Mouse (Mus musculus) lung, postnatal 25 days (tissue): ENCODE measurements at regions not wholly inside any gene's neighbourhood (a gene's known extent, or its start where the extent isn't known, plus 50 kb on each side); places are given as distances from the start of the nearest gene placed in this dataset.
A peak's percentile ranks its signal among the peaks of the same experiment; 100 is the strongest.

Experiments
- DNase-seq: peaks from one replicate; pipeline ENCODE4 v3.0.0; 2022; ENCODE audit warnings: low spot score

DNA sequence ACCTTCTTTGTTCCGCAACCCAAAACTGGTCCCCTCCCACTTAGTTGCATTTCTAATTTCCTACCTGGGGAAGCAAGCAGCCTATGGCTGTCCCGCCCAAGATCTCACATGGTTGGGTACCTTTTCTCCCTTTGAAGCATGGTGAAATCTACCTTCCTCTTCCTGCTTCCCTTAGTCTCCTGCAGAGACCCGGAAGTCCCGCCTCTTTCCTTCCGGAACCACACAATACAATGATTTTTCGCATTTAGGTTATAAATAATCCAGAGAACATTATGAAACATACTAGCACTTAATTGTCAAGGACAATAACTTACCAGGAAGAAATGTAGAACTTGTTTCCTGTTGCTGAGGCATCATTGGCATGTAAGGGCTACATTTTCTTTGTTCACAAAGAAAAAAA is 58.8 kb downstream of the 1700009N14Rik start:
- no peak for DNase-seq

DNA sequence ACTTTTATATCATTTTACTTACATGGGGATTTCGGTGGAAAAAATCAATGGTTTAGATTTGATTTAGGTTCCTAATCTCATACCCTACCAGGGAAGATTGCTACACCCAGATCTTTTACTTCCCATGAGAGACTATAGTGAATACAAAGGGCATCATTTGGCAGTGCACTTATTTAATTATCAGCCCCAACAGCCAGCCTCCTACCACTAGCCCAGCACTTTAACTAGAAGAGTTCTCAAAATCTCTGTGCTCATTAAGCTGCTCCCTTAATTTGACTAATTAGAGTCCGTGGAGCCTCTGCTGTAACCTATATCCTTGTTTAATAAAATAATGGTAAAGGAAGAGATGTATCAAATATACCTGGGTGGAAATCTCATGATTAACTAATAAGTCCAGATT is 77.4 kb downstream of the 1700009N14Rik start:
- no peak for DNase-seq

DNA sequence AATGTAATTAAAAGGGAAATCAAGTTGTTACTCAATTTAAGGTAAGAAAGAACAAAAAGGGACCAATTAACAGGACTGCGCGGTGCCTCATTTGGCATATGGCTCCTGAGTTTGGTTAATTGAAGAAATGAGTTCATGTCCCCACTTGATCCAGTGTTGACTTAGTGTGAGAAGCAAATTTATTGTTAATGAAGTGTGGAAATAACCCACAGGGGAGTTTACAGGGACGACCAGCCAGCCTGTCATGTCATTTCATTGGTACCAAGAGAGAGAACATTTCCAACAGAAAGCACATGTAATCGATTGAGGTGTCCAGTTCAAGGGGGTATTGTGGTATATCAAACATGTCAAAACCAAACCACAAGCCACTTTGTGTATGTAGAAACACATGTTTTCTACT is 78.6 kb downstream of the 1700009N14Rik start:
- no peak for DNase-seq

DNA sequence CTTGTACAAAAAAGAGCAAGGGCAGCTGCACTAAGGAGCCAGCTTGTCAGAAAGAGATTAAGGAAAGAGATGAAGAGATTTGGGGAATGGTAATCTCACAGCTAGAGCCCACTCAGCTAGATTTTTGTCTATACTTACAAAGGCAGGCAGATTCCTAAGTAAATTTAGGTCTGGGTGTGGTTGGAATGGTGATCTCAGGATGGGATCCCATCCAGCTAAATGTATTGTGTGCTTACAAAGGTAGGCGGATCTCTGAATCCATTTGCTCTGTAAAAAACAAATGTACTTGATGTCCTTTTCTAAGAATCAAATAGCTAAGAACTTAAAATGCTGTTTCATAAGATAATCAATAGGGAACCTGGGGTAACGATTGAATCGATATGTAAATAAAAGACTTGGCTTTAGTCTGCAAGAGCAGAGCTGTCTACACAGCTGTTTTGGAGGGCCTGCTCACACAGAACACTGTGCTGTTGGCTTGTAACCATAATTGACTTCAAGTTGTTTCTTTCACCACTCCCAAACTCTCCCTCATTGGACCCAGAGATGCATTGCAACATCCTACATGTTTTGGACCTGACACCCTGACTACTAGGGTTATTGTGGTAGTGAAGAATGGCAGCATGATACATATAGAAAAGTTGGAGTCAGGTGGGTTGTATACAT is 106.1 kb downstream of the 1700009N14Rik start:
- no peak for DNase-seq

DNA sequence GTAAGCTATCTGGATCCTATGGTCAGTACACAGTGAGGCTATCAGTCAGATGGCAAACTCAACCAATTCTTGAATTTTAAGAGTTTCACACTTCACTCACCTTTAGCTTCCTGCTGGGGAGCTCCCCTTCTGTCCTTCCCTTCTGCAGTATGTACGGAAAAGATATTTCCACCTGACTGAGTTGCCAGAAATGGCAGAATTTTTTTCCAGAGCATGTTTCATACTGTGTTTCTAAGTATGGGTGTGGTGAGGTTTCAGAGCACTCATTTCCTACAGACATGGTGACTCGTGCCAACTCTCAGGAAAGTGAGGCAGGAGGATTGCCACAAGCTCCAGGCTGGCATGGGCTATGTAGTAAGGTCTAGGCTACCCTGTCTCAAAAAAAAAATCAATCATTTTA is 147.3 kb downstream of the 1700009N14Rik start:
- DNase-seq: no peak

DNA sequence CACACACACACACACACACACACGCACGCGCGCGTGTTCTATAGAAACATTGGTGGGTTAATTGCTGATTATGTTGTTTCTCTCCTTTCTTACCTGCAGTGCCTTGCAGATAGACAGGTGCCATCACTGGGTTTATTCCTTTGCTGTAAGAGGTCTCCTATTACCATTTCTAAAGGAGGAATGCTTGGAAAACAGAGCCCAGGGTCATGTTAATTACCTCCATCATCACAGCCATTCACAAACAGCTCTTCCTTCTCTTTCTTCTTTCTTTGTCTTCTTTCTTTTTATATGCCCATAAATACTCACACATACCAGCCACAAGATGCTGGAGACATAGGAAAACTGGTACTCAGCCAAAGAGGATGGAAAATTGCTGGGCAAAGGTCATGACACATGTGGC is 155.0 kb downstream of the 1700009N14Rik start:
- DNase-seq: no peak

DNA sequence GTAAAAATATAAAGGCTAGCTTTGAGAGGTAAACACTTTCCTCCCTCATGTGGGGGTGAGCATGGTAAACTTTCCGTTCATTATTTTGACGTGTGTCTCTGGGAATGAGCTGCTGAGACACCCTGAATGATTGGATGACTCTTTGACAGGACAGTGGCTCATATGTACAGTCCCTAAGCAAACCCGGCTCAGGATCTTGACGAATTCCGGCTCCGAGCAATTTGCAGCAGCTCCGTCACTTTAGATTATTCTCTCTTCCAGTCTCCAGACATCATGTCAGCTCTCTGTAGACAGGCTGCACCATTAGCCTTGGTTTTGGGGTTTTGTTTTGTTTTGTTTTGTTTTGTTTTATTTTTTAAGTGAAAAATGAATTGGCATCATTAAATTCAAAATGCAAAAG is 194.0 kb downstream of the 1700009N14Rik start:
- no peak for DNase-seq

DNA sequence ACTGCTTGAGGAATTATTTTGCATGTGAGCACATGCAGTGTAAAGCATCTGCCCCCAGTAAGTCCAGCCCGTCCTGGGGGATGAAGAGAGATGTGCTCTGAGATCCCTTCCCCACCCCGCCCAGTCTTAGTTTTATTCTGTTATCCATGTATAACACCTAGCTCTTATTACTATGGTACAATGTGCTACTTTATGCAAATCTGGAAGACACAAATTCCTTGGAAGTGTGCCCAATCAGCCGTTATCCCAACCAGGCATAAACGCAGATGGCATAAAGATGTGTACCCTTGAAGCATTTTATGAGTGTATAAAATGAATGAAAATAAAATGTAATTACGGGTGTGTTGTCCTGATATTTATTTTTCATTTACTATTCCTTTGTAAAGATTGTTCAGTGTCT is 194.8 kb downstream of the 1700009N14Rik start:
- no peak for DNase-seq

DNA sequence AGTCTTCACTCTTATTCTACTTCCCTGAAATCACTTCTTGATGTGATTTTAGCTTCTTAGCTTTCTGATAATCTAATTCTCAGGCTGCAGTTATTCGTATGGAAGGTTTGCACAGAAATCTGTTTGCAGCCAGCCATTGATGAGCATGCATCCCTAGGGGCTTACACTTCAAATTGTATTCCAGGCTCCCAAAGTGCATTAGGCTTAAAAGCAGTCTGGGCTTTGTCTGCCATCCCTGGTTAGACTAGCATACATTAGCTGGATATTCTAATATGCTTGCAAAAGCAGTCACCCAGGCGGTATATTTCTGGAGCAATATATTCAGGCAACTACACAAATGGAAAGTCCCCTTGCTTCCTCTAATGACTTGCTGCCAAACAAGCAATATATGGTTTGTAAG is 210.4 kb downstream of the 1700009N14Rik start:
- DNase-seq: no peak

DNA sequence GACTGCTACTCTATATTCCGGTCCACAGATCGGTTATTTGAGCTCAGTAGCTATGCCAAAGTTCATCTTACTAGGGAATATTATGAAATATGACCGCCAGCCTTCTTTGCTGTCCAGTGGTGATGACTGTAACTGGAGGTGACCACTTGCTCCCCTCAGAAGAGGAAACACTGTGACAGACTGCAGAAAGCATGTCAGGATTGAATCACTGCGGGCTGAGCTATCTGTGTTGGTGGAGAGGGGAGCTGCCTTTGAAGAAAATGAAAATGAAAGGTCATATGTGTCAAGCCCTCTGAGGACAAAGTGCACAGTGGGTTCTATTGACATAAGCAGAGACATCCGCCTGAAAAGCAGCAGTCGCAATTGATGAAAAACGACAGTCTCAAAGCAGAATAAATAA is 222.5 kb downstream of the 1700009N14Rik start:
- DNase-seq: no peak

DNA sequence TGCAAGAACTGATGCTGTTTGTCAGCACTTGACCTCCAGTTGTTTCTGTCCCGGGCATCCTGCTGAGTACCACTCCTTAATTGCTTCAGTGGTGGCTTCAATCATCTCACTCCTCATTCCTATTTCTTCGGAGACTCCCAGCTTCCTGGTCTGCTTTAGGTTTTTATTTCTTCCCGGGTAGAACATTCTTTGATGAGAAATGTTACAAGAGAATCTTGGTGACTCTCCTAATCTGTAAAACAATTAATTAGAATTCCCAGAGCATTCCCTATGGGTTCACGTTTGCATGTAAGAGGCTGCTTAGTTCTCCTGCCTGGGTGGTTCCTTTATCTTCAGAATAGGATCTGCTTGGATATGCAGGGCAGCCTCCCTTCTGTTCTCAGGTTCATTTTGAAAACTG is 245.1 kb downstream of the 1700009N14Rik start:
- DNase-seq: no peak

DNA sequence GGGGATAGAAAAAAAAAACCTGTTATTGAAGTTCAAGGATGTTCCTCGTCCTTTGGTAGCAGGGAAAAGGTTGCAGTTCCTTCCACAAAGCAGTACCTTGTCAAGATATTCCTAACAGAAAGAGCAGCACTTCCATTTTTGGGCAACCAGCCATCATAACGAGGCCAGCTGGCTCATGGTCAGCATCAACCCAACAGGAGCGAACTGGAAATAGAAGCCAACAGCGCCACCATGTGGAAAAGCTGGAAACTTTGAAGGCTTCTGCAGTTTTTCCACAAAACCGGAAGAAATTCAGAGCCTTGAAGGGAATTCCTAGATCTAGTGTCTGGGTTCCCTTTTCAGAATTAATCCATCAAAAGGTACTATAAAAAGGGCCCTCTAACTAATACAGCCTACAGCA is 247.5 kb downstream of the 1700009N14Rik start:
- peak; percentile 12 for DNase-seq

DNA sequence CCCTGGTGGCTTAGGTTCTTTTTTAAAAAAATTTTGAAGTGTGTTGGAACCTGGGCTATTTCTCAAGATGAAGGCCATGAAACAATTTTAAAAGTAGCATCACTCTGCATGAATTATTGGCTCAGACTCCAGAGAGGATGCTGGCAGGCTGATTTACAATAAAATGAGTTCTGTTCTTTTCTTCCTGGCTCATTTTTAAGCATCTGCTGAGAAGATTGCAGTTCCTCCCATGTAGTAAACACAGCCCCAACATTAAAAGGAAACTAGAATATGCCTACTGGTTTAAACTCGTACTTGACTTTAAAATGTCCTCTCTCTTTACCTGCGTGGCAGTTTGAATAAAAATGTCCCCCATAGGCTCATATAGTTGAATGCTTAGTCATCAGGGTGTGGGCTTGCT is 249.3 kb downstream of the 1700009N14Rik start:
- DNase-seq: no peak

DNA sequence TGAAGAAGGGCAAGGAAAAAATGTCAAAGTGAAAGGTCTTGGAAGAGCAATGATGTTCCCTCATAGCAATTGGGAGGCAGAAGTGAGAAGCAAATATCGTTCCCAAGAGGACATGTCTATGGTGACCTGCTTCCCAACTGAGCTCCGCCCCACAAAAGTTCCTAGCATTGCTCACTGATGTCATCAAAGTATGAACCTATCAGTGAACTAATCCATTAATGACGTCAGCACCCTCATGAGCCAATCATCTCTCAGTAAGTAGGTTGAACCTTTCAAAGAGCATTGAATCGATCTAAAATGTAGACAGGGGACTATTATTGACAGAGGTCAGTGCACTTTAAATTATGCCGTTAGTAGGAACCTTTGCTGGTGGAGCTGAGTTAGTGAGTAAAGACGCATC is 267.4 kb downstream of the 1700009N14Rik start:
- no peak for DNase-seq

DNA sequence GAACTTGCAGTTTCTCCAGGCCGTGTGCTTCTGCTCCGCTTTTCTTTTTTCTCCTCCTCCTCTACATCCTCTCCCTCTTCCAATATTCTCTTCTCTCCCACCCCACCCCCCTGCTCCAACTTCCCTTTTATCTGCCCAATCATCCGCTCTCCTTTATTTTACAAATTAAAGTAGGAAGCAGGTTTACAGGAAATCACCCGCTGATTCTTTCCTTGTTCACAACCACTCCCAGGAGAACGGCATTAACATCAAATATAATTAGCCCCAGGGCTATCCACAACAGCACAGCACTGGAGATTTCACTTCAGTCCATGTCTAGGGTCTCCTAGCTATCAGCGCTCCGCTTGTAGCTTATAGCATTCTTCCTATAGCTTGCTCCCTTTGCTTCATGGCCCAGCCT is 268.6 kb downstream of the 1700009N14Rik start:
- DNase-seq: no peak

DNA sequence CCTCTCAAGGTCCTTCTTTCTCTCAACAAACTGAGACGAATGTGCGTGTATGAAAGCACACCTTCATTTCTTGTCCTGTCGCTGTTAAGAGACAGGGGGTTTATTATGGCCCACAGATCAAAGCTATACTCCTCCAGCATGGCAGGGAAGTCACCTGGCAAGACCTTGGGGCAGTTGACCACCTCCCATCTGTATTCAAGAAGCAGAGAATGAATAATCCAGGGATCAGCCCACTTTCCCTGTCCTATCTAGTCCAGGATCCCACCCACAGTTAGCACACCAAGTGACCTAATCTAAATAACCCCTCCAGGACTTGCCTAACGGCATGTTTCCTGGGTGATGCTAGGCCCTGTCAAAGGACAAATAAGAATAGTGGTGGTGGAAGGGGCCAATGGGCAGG is 269.9 kb downstream of the 1700009N14Rik start:
- DNase-seq: no peak

DNA sequence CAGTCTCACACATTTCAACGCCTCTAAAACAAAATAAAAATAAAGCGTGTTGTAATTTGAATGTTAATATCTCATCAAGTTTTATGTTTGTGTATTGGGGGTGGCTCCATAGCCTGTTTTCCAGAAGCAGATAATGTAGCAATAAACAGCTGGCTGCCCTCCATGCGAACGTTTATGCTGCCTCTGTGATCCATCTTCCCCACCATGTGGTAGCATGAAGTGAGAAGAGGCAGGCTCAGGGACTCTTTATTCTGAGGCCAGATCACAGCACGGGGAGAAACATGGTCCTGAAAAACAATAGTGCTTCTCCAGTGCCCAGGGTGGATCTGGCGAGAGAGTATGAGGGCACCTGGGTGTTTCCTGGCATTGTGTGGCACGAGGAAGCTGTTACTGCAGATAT is 271.4 kb downstream of the 1700009N14Rik start:
- no peak for DNase-seq

DNA sequence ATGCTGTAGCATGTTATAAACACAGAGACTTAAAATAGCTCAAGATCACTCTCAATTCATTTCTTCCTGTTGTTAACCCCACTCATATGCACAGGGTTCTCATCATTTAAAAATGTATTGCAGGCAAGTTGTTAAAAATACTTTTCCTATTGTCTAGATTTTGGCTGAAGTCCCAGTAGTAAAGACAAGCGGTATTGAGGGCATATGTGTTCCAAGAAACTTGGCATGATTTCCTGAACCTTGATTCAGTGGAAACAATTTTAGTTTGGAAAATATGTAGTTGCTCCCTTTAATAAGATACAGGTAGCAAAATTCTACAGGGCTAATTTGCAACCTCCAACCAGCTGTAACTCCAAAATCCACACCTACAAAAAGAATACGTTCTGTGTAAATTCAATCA is 315.5 kb downstream of the 1700009N14Rik start:
- DNase-seq: no peak

DNA sequence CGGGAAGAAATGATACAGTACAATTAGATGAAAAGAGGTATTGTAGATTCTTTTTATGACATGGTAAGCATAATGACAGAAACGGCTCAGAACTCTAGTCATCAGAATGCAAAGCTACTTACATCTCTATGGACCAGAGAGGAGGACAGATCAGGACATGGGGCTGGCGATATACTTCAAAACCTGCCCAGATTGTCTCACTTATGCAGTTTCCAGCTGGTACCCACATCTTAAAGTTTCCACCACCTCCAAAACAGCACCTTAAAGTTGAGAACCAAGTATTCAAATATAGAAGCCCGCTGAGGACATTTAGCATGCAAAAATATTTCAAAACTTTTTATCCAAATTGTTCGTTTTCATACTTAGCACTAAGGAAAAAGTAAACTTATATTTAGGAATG is 341.0 kb downstream of the 1700009N14Rik start:
- DNase-seq: no peak

DNA sequence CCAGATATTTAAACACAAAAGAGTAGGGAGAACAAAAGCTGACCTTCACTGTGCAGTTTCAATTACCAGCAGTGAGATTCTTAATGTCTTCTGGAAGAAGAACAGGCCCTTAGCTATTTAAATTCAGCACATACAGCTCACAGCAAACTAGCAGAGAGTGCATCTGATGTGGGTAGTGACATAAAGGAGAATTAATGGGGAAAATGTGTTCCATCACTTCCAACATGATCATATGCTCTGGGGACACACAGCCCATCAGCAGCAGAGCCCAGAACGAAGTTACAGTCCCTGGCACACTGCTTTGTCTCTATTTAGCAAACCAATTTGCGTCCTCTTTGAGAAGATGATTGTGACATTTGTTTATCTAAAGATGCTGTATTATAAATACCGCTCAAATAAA is 332.9 kb upstream of the Aco1 start:
- DNase-seq: no peak

DNA sequence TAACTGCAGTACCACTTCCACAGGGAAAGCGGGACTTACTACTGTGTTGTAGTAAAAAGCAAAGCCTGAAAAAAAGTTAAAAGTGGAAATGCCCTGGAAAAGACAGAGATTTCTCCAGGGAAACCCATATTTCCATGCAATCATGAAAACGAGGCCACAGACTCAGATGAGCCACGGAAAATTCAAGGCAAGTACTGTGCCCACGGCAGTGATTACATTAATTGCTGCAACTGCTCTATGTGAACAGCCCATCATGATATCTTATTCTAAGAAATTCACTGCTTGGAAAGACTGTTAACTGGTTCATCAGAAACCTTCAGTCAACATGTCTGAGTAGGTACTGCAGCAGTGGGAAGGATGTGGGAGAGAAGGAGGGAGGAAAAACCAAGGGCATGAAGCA is 330.1 kb upstream of the Aco1 start:
- no peak for DNase-seq

DNA sequence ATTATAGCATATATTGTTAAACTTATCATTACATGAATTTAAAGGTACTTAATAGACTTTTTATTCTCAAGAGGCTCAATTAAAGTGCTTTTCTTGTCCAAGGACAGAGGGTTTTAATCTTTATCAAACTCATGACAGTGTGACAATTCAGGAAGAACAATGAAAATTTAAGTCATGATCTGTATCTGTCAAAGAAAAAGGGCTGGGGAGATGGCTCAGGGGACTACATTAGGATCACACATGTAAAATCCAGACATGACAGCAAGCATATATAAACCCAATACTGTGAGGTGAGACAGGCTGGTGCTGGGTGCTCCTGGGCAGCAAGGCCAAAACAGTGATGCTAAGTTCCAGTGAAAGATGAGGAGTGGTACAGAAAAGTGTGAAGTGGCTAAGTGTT is 327.3 kb upstream of the Aco1 start:
- DNase-seq: no peak

DNA sequence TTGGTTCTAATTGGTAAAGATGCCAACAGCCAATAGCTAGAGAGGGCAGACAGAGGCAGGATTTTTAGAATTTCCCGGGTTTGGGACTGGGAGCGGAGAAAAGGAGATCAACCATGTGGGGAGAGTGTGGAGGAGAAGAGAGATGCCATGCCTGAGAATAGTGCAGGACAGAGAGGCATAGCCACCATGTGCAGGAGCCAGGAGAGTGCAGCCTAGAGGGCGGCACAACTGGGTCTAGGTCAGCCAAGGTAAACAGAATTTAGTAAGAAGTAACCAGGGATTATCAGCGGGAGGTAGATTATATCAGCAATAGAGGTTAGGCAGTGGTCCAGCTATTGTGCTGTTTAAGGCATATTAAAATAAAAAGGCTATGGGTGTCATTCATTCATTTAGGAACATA is 325.2 kb upstream of the Aco1 start:
- no peak for DNase-seq

DNA sequence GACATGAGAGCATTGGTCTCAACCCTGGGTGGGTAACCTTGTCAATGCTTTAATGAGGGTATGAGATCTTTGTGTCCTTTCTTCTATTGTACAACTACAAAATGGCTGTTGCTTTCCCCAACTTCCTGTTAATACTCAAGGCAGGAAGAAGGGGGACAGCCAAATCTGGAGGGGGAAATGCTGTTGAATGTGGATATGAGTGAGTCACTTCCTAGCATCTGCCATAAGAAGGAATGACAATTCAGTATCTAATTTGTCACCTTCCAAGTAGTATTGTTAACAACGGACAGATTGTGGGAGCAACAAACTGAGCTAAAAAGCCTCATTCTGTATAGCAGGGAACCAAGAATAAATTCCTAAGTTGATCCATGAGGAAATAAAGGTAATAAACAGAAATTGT is 309.2 kb upstream of the Aco1 start:
- DNase-seq: no peak
